Mouse (Mus musculus): ENCODE data around the gene Vmn1r217.
"Not testable (repeated sequence)": the region's sequence is repeated elsewhere in the genome, so short reads cannot be mapped to it uniquely, and the experiment has no call there.

Vmn1r217 gene

DNA sequence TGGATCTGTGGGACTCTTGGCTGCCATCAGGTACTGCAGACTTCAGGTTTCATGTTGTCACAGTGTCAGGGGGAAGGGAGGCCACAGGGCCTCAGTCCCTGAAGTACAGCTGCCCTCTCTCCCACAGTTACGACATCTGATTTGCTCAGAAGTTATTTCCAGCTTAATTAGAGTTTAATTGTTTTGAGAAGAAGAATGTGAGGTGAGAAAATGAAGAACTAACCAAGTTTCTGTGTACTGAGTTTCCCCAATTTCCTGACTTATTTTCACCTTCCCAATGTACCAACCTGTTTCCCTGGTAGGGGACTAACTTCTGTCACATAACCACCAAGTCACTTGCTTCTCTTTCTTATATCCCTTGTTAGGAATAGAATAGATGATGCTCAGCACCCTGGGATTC lies at the start of gene Vmn1r217:
TSS of gene Vmn1r217 (minus strand) at position 101 of the 400 bp plus-strand sequence.
- not testable (repeated sequence) for DNase-seq (ENCODE audit: low spot score in 2 of 2)

DNA sequence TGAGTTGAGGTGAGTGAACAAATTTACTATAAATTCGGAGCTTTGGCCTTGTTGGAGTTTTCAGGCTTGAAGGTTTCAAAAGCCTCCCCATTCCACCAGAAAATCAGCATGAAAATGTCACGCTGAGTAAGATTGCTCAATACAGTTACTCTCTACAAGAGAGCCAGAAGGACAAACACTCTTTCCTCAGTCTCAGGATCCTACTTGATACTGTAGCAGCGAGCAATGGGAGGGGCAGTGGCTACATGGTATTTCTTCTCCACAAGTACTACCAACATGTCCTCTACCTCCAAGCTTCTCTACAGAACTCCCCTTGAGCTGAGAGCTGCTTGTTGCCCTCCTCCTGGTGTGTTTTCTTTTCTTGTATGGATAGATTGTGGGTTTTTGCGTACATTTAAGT lies 48.4 kb upstream of the Vmn1r217 start:
- not testable (repeated sequence) for DNase-seq (ENCODE audit: low spot score in 2 of 2)

- no peak for DNase-seq (ENCODE audit: low spot score in 2 of 2)
These were observed 41.0 kb upstream of the Vmn1r217 start, which contains the start of gene Vmn1r219 for GRCm38 (mm10) chr13:23159012-23159411. Gene Vmn1r219 (plus strand): TSS chr13:23159312.

- DNase-seq (ENCODE audit: low spot score in 2 of 2) = no peak
These were observed 39.8 kb upstream of the Vmn1r217 start for GRCm38 (mm10) chr13:23157848-23158247.

- no peak for DNase-seq (ENCODE audit: low spot score in 2 of 2)
These were observed 20.9 kb upstream of the Vmn1r217 start for GRCm38 (mm10) chr13:23138880-23139279.

DNA sequence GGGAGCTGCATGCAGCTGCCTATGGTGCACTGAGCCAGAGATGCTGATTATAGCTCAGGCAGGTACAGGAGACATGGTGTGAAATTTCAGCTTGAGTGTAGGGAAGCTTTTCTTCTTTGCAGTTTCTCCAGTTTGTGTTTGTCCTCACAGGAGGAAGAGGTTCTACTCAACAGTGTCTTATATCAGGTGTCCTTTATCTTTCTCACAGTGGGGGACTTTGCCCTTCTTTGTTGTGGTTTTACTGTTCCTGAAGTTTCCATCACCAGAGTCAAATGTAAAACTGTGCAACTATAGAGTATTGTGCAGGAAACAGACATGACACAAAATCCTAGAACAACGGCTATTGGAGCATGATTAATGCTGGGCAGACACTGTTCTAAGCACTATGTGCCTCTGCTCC lies 15.5 kb upstream of the Vmn1r217 start:
- no peak for DNase-seq (ENCODE audit: low spot score in 2 of 2)

- no peak for DNase-seq (ENCODE audit: low spot score in 2 of 2)
These were observed 15.1 kb upstream of the Vmn1r217 start, which contains the start of gene Vmn1r218 for GRCm38 (mm10) chr13:23133099-23133498. Gene Vmn1r218 (plus strand): TSS chr13:23133155.

GRCm38 (mm10) chr13:23120611-23121010 lies 2.6 kb upstream of the Vmn1r217 start:
- DNase-seq (ENCODE audit: low spot score in 2 of 2) = no peak

GRCm38 (mm10) chr13:23094386-23094785 lies 23.6 kb downstream of the Vmn1r217 start:
- DNase-seq (ENCODE audit: low spot score in 2 of 2) = no peak

DNA sequence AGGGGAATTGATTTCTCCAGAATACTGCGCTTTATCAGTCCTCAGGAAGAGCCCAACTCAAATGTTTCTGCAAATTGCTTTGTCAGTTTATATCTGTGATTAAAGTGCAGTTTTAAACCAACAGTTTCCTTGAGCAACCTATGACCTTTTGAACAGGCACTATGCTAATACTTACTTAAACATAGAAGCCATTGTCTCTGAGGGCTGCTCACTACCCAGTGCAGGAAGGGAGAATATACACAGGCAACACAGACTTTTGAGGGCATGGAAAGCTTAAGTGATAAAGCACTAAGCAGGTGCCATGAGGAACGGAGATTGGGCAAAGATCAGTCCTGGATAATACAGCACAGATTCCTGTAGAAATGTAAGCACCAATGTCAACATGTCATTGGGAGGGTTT lies 48.7 kb downstream of the Vmn1r217 start:
- DNase-seq (ENCODE audit: low spot score in 2 of 2) = no peak

DNA sequence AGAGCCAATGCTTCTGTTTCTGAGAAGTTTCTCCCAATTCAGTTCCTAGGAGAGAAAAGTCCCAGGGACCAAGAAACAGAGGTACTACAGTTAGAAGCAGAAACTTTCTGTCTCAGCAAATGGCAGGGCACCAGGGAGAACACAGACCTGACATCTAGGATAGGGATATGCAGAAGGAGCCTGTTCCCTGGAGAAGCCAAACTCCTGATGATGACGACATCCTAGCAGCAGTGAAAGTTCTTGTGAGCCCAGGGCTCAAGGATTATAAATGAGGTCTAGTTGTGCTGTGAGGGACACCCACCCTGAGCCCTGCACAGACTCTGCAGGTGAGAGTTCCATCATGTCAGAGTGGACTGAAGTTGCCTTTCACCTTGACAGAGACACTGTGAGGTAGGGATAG lies 50.3 kb downstream of the Vmn1r217 start, which contains the start of gene Vmn1r215:
TSS of gene Vmn1r215 (plus strand) at position 301 of the 400 bp plus-strand sequence.
- DNase-seq (ENCODE audit: low spot score in 2 of 2) = no peak

DNA sequence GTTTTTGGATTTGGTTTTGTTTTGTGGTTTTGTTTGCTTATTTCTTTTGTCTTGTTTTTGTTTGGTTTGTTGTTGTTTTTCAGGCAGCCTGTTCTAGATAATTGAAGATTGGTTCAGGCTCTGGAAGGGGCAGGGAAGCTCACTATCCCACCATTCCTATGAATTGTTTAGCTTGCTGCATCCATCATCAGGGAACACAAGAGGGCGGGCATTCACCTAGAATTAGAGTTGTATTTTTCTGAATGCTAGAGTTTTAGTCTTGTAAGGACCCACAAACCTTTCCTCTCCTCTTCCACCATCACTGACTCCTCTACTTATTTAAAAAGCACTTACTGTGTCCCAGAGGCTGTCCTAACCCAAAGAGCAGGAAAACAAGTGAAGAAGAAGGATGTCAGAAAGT lies 60.2 kb downstream of the Vmn1r217 start:
- DNase-seq (ENCODE audit: low spot score in 2 of 2) = no peak
